Mouse (Mus musculus): ENCODE results near the gene Snapin.

DNA sequence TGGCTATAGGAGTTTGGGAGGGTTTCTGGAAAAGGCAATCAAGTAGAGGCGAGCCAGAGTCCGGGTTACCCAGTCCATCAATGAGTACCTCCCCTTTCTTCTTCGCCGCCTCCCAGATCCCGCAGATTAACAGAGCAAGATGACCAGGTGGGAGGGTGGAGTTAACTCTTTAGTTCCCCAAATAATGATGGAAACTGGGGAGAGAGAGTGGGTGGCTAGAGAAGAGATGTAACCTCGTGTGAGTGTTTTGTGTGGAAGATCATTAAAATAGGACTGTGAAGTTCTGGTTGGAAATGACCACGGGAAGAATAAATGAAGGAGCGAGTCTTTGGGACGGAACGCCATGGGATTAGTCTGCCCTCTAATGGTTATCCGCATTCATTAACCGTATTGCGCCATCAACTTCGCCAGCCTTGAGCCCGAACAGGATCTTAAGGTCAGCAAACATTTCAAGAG, 24.5 kb downstream of the Snapin start:
- TF ChIP-seq UBTF (IDR thresholded peaks at IDR 0.05; ENCODE audit: low read depth, low read length) (no peak), ZNF384 (IDR thresholded peaks at IDR 0.05; ENCODE audit: low read depth, low read length) (no peak), POLR2A (IDR thresholded peaks at IDR 0.05; ENCODE audit: low read depth, low read length) (no peak), POLR2AphosphoS2 (IDR thresholded peaks at IDR 0.05; ENCODE audit: low read depth, low read length) (no peak), SIN3A (IDR thresholded peaks at IDR 0.05; ENCODE audit: low read length) (no peak; the same call in 1 of the 2 replicates)
